Mouse (Mus musculus): ENCODE data around the gene Rbm34. TPM values are rescaled to one million over a fixed set of nuclear protein-coding genes. Genes with fewer than 3 reads are reported as not detected.

The Rbm34 gene
- 49.2 TPM for polyA plus RNA-seq (2017; shearing (Covaris generic))

DNA sequence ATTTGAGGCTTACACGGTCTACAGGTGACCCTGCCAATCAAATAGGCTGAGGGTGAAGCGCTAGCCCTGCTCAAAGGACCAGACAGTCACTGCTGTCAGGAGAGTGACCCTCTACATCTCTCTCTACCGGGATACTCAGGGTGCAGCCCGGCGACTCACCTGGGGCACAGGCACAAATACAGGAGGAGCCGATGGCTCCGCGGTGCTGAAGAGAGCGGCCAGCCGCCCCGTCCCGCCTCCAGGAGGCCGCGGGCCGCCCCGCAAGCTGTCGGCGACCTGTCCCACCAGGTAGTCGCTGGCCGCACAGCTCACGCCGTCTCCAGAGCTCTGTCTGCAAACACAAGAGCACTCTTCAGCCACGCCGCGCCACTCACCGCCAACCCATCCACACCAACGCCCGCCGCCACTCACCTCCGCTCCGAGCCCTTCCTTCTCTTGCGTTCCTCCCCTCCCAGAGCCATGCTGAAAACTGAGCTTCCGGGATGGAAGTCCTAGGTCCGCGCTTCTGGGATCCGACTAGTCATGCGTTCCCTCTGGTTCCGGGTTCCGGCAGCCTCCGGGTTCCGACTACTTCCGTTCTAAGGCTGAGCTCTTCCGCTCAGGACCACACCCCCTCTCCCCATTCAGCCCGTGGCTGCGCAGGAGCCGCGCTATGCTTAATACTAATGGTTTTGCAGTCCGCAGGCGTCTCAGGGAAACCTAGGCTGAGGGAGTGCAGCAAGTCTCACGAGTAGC is at the start of gene Rbm34:
Gene Rbm34, minus strand, starts transcription at position 493 of the 735 bp plus-strand sequence.

DNA sequence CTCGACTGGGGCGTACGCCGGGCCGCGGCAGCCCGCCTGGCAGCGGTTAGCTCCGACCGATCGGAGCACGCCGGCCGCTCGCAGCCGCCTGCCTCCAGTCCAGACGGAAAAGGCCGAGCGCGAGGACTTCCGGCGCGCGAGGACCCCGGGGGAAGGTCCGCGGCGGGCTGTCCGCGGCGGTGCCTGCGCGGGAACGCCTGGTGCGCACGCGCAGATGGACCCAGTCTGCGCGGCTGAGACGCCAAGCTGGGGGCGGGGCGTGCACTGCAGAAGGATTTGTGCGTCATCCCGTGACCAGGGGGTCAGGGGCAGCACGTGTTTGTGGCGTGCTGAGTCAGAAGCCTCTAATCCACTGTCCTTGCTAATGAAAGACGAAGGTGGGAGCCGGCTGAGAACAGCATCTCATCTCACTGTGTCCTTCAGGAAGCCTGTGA is 25.1 kb downstream of the Rbm34 start, which contains the start of gene Tomm20:
Gene Tomm20, minus strand, starts transcription at position 115 of the 434 bp plus-strand sequence.

Other genes starting within 250 kb of the Rbm34 start
- gene Tomm20, start 25.2 kb downstream of the Rbm34 start, polyA plus RNA-seq (2017; shearing (Covaris generic)): 106 TPM
- 0.14 TPM for gene Pard3, start 92.8 kb upstream of the Rbm34 start, polyA plus RNA-seq (2017; shearing (Covaris generic))

Measured in CD4-positive, CD25-positive, alpha-beta regulatory T cell (primary cell).